Mouse (Mus musculus) kidney, adult 2 months (tissue): Measurements from ENCODE around the gene Acbd5. TPM values are rescaled to one million over a fixed set of nuclear protein-coding genes. Genes with fewer than 3 reads are reported as not detected.

ENCODE experiments used
- DNase-seq: peaks from one replicate; pipeline ENCODE4 v3.0.0; 2021
- H3K27ac ChIP-seq: fragments of 200-500 bp; 2 replicates; pipeline ENCODE4 v1.5.1; 2012; ENCODE audit warnings: low read depth, low read length, control low read depth, inconsistent platforms; ENCODE audit not compliant: insufficient read depth
- H3K27me3 ChIP-seq: fragments of 200-500 bp; replicated peaks from 2 replicates; pipeline ENCODE4 v1.6.1; 2012; ENCODE audit warnings: mild to moderate bottlenecking, moderate library complexity, low read length, inconsistent platforms; ENCODE audit not compliant: control insufficient read depth, insufficient read depth
- H3K36me3 ChIP-seq: fragments of 200-500 bp; 2 replicates; pipeline ENCODE4 v1.6.1; 2012; ENCODE audit warnings: mild to moderate bottlenecking, moderate library complexity, low read length, inconsistent platforms; ENCODE audit not compliant: control insufficient read depth, insufficient read depth
- H3K4me1 ChIP-seq: fragments of 200-500 bp; 2 replicates; pipeline ENCODE4 v1.6.1; 2011; ENCODE audit warnings: low read length; ENCODE audit not compliant: control insufficient read depth, insufficient read depth
- H3K4me3 ChIP-seq: fragments of 200-500 bp; 2 replicates; pipeline ENCODE4 v1.5.1; 2011; ENCODE audit warnings: mild to moderate bottlenecking, low read depth, low read length, control low read depth; ENCODE audit not compliant: insufficient read depth
- CTCF ChIP-seq: fragments of 200-500 bp; conservative IDR thresholded peaks from 2 replicates; pipeline ENCODE4 v1.5.1; 2011; ENCODE audit warnings: low read depth, mild to moderate bottlenecking, control low read depth, low read length, moderate library complexity, mixed read lengths; ENCODE audit not compliant: insufficient read depth, insufficient read length
- POLR2A ChIP-seq: fragments of 200-500 bp; IDR thresholded peaks from one replicate; pipeline ENCODE4 v1.6.1; 2011; ENCODE audit warnings: low read depth, low read length, control low read depth
- WGBS: fragments of 180-500 bp; shearing (Covaris S2); methylation state at CpG from one replicate; pipeline ENCODE4 v1.1.7; 2018; 5-methylcytosine and 5-hydroxymethylcytosine counted together
- polyA plus RNA-seq: library from polyadenylated mRNA; depleted of rRNA; stranded (reverse); fragments of >200 nt; gene quantifications from 2 replicates; pipeline ENCODE4 v1.2.3, GENCODE M21; 2012; rRNA removed

Gene Acbd5
- 13.6 and 18.9 TPM in 2 replicates for polyA plus RNA-seq

DNA sequence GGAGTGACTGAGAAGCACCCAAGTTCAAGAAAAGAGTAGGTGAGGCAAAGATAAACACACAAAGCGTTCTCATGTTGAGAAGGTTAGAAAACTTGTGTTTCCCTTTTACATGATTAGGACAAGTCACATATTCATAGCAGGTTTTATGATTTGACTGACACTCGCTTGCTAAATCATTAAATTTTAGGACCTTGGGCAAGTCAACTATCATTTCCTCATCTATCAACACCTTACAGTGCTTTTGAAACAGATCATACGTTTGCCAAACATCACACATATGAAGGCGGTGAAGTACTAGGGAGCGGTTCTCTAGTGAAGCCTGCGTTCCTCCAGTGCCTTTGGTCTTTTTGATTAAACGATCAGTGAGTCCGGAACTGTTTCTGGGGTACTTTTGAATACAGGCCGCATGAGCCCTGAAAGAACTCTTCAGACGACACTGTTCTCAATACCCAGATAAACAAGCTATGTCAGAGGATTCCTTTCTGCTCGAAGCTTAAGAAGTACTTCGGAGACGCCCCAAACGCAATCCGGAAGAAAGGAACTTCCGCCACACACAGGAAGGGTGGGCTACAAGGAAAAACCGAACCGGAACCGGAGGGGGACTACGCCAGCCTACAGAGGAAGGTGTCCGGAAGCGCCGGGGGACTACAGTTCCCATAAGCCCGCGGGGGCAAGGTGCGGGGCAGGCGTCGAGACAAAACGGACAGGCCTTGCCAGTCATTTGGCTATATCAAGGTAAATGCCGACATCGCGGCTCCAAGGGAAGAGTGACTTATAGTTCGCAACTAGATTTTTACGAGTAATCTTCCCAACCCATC lies at the start of gene Acbd5:
TSS of gene Acbd5 (plus strand) at position 616 of the 818 bp plus-strand sequence.
- no peaks in the 10 kb centered on the region for H3K4me1 ChIP-seq
- TF ChIP-seq POLR2A, result no peak
- no peak for TF ChIP-seq CTCF
- peak within 1 kb of the TSS; percentile 99 for H3K27ac ChIP-seq
- no peaks in the 10 kb centered on the region; the same call in 1 of the 2 replicates for H3K36me3 ChIP-seq
- DNase-seq, result peak; percentile 98
- H3K4me3 ChIP-seq, result peak within 1 kb of the TSS; percentile 91
- H3K27me3 ChIP-seq, result no peaks in the 10 kb centered on the region
- WGBS, result 2% methylated on average over 34 of the region's 34 CpGs

DNA sequence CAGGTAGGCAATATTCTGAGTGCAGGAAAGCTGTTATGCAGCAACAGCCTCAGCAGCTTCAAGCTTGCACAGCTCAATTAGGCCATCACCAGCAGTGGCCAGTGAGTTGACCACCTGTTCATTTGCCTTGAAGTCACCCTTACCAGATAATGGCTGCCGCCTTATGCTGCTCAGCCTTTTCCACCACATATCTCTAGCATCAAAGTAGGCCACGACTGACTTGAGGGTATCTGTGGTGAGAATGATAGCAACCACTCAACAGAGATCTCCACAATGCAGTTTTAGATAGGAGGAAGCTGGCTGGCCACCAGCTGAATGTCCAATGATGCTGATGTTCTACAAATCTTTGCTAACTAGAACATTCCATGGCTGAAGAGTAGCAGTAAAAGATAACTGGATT lies 48.8 kb upstream of the Acbd5 start:
- H3K4me3 ChIP-seq, result no peak overlapping the region
- H3K27ac ChIP-seq, result no peak overlapping the region
- no peaks in the 10 kb centered on the region for H3K36me3 ChIP-seq
- H3K27me3 ChIP-seq, result no peaks in the 10 kb centered on the region
- WGBS, result 93% methylated on average over 2 of the region's 2 CpGs
- TF ChIP-seq POLR2A (no peak), CTCF (no peak)
- DNase-seq, result no peak
- peaks cover 5% of the 10 kb centered on the region for H3K4me1 ChIP-seq

DNA sequence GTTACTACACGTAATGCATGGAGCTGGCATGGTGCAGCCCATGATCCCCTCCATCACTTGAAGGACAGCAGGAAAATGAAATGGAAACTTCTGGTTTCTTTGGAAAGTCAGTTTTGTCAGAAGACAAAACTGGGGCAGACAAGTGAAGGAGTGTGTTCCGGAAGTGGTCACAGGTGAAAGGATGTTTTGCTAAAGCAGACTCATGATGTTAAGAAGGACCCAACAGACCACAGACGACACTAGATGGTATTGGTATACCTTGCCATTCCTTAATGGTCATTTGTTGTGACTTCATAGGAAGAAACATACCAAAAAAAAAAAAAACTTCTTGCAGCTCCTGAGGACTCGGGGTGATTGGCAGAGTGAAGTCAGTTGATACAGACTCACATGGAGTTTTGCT lies 46.6 kb upstream of the Acbd5 start:
- DNase-seq, result no peak
- Histone ChIP-seq H3K27ac (no peak overlapping the region), H3K4me3 (no peak overlapping the region), H3K36me3 (no peaks in the 10 kb centered on the region), H3K27me3 (no peaks in the 10 kb centered on the region), H3K4me1 (peaks cover 5% of the 10 kb centered on the region)
- WGBS, result 79% methylated on average over 4 of the region's 4 CpGs
- TF ChIP-seq CTCF, result no peak
- no peak for TF ChIP-seq POLR2A

DNA sequence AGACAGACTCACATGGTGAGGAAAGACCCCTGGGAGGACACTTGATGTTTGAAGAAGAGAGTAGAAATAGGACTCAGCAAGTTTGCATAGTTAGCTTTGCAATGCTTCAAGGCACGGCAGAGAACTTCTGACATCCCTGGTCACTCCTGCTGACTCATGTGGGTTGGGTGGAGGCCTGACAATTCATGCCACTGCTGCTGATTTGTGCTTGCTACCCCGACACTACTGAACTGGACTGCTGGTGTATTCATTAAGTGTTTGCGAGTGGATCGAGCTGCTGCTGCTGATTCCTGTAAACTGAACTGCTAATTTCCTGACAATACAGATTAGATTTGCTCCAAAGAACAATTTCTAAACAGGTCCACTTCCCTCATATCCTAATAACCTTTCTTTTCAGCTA lies 46.2 kb upstream of the Acbd5 start:
- Histone ChIP-seq H3K36me3 (no peaks in the 10 kb centered on the region), H3K4me1 (peaks cover 5% of the 10 kb centered on the region), H3K4me3 (no peak overlapping the region), H3K27me3 (no peaks in the 10 kb centered on the region), H3K27ac (no peak overlapping the region)
- TF ChIP-seq POLR2A, result no peak
- no peak for TF ChIP-seq CTCF
- DNase-seq, result peak; percentile 42
- WGBS, result 10% methylated on average over 4 of the region's 4 CpGs

DNA sequence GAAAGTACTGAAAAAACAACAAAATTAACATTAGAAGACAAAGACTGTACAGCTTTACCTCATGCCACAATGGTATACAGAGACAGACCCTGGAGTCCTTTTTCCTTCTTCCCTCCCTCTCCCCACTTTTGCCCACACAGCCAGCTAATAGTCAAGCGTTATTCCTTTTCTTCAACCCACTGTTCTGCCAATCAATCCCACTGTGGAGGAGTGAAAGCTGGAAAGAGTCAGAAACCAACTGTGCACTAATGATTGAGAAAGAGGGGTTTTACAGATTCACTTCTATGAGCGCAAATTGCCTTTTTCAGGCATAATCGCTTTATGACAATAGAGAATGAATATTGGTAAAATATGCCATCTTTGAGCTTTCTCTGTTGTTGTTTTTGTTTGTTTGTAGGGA lies 44.9 kb upstream of the Acbd5 start:
- Histone ChIP-seq H3K4me1 (peaks cover 5% of the 10 kb centered on the region), H3K4me3 (no peak overlapping the region), H3K27me3 (no peaks in the 10 kb centered on the region), H3K27ac (no peak overlapping the region), H3K36me3 (no peaks in the 10 kb centered on the region)
- TF ChIP-seq CTCF, result no peak
- no peak for TF ChIP-seq POLR2A
- 89% methylated on average over 3 of the region's 3 CpGs for WGBS
- DNase-seq, result no peak

DNA sequence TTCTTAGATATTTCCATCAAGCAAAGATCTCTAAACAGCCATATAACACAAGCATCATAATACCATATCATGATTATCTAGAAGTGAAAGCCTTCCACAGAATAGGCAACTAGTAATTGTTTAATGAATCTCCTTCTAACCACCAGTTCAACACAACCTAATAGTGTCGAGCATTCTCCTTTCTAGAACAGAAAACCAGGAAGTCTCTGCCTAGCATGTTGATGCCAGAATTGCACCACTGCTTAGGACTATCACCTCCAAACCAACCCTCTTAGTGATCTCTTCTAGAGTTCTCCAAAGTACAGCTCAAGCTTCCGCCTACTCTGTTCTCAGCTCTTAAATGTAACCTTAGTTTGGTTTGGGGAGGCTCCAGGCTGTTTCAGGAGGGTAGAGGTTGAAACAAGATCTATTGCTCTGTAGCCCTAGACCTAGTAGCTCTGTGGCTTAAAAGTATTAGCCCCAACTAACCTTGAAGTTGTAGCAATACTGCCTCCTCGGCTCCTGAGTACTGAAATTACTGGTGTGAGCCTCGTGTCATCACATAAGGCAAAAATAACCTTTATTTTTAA lies 44.2 kb upstream of the Acbd5 start:
- WGBS, result 75% methylated on average over 4 of the region's 4 CpGs
- TF ChIP-seq POLR2A (no peak), CTCF (no peak)
- H3K27ac ChIP-seq, result no peak overlapping the region
- no peak for DNase-seq
- peaks cover 5% of the 10 kb centered on the region for H3K4me1 ChIP-seq
- H3K27me3 ChIP-seq, result no peaks in the 10 kb centered on the region
- H3K36me3 ChIP-seq, result no peaks in the 10 kb centered on the region
- H3K4me3 ChIP-seq, result no peak overlapping the region

DNA sequence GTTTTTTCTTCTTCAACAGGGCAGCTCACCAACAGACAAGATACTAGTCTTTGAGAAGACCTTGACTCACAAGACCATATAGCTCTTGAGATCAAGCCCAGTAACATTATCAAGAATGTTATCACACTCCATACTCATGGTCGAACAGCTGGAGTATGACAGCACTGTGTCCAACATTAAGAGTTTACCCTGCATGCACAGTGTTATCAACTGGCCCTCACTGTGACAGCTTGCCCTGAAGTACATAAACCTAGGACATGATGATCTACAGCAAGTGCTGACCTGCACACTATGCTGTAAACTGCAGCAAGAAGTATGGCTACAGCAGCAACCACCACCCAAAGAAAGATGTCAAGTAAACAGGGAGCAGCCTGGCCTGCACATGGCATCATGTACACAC lies 41.6 kb upstream of the Acbd5 start:
- Histone ChIP-seq H3K27me3 (no peaks in the 10 kb centered on the region), H3K4me1 (peaks cover 1% of the 10 kb centered on the region), H3K36me3 (no peaks in the 10 kb centered on the region), H3K4me3 (no peak overlapping the region), H3K27ac (no peak overlapping the region)
- DNase-seq, result no peak
- WGBS, result 75% methylated on average over 1 of the region's 1 CpGs
- TF ChIP-seq POLR2A (no peak), CTCF (no peak)
